Mouse (Mus musculus) NIH3T3 (cell line): Measurements from ENCODE around the gene Nras.

Source experiments
- DNase-seq: peaks from one replicate; pipeline ENCODE4 v3.0.0-alpha.2; 2012; ENCODE audit warnings: low read depth

Nras gene

GRCm38 (mm10) chr3:103058207-103059157, at the start of gene Nras:
Gene Nras (plus strand): TSS chr3:103058285.
- peak; percentile 97 for DNase-seq

GRCm38 (mm10) chr3:103017350-103017749, 40.7 kb upstream of the Nras start:
- no peak for DNase-seq

GRCm38 (mm10) chr3:103019462-103019861, 38.6 kb upstream of the Nras start:
- DNase-seq = peak; percentile 22

GRCm38 (mm10) chr3:103020249-103020942, 37.7 kb upstream of the Nras start, which contains the start of gene Csde1:
Gene Csde1 (plus strand): TSS chr3:103020426.
- peak; percentile 99 for DNase-seq

- DNase-seq = peak; percentile 95
These were observed 37.0 kb upstream of the Nras start for GRCm38 (mm10) chr3:103020943-103021638.

GRCm38 (mm10) chr3:103026174-103026573, 31.9 kb upstream of the Nras start:
- DNase-seq = peak; percentile 56

GRCm38 (mm10) chr3:103040285-103040684, 17.8 kb upstream of the Nras start:
- no peak for DNase-seq

GRCm38 (mm10) chr3:103040861-103041379, 17.2 kb upstream of the Nras start:
- DNase-seq = no peak

GRCm38 (mm10) chr3:103056016-103056595, 2.0 kb upstream of the Nras start:
- DNase-seq = peak; percentile 15

GRCm38 (mm10) chr3:103057752-103058151, 333 bp upstream of the Nras start:
- DNase-seq = no peak

GRCm38 (mm10) chr3:103066927-103067326, 8.8 kb downstream of the Nras start:
- DNase-seq = no peak

- DNase-seq = peak; percentile 31
These were observed 10.9 kb downstream of the Nras start for GRCm38 (mm10) chr3:103068971-103069370.

- no peak for DNase-seq
These were observed 15.7 kb downstream of the Nras start, which contains the start of gene Ampd1 for GRCm38 (mm10) chr3:103073771-103074170. Gene Ampd1 (plus strand): TSS chr3:103074014.

- DNase-seq = no peak
These were observed 17.8 kb downstream of the Nras start for GRCm38 (mm10) chr3:103075871-103076270.

- no peak for DNase-seq
These were observed 18.4 kb downstream of the Nras start for GRCm38 (mm10) chr3:103076476-103076875.

GRCm38 (mm10) chr3:103079301-103079700, 21.2 kb downstream of the Nras start:
- DNase-seq = no peak

- peak; percentile 27 for DNase-seq
These were observed 23.0 kb downstream of the Nras start for GRCm38 (mm10) chr3:103081051-103081450.

- no peak for DNase-seq
These were observed 23.9 kb downstream of the Nras start for GRCm38 (mm10) chr3:103081861-103082453.

- no peak for DNase-seq
These were observed 24.7 kb downstream of the Nras start for GRCm38 (mm10) chr3:103082761-103083160.

- DNase-seq = no peak
These were observed 27.9 kb downstream of the Nras start for GRCm38 (mm10) chr3:103085986-103086385.

- no peak for DNase-seq
These were observed 33.7 kb downstream of the Nras start for GRCm38 (mm10) chr3:103091753-103092152.
